In the genomic region with DNA sequence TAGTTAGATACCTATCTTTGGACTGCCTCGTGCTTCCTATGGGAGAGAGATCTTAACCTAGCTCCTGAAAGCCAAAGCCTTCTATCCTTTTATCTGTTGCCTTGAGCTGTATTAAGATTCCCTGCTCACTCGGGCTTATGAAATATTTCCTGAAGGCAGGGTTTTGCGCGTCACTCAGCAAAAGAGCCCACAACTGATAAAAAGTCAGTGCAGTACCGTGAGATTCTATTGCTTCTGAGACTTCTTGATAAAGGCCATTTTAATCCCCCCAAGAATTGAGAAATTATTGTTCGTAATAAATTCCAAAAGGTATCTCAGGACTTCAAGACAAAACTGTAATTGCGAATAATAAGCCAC, we compare ENCODE assay signal across 8 mouse cellular contexts. TPM values are rescaled to one million over a fixed set of nuclear protein-coding genes. Genes with fewer than 3 reads are reported as not detected.
A peak's percentile ranks its signal among the peaks of the same experiment; 100 is the strongest.
DNase-seq lines count a peak whose midpoint lies in the region; ATAC-seq and TF ChIP-seq lines count a peak whose summit lies in the region.

No protein-coding gene starts in this region.

- H3K27ac ChIP-seq in kidney, embryonic 16.5 days (ENCODE audit: low read length) = peak overlapping the region; percentile 76
- H3K27ac ChIP-seq in bone marrow macrophage, adult 2 months (ENCODE audit: insufficient read depth, low read depth, low read length) = peak overlapping the region; percentile 92
- H3K27ac ChIP-seq in hindbrain, postnatal 0 days = peak overlapping the region; percentile 74; the same call in 1 of the 2 replicates
- H3K27ac ChIP-seq in midbrain, embryonic 16.5 days (ENCODE audit: low read length) = peak overlapping the region; percentile 85

- H3K4me2 ChIP-seq in kidney, embryonic 16.5 days (replicated peaks; ENCODE audit: low read depth, low read length) = peak overlapping the region; percentile 53
- peak overlapping the region; percentile 63 for H3K4me2 ChIP-seq in hindbrain, postnatal 0 days (ENCODE audit: low read depth, low read length)
- peak overlapping the region; percentile 50 for H3K4me2 ChIP-seq in midbrain, embryonic 16.5 days (ENCODE audit: low read length)

- no peak for TF ChIP-seq POLR2A in bone marrow macrophage, adult 2 months (IDR thresholded peaks at IDR 0.05; ENCODE audit: borderline replicate concordance, low read depth, low read length)

- H3K36me3 ChIP-seq in kidney, embryonic 16.5 days (ENCODE audit: insufficient read depth, low read length) = no peaks in the 10 kb centered on the region
- H3K36me3 ChIP-seq in hindbrain, postnatal 0 days (ENCODE audit: insufficient read depth, low read length) = no peaks in the 10 kb centered on the region
- H3K36me3 ChIP-seq in midbrain, embryonic 16.5 days (ENCODE audit: control insufficient read depth, insufficient read depth, low read length) = no peaks in the 10 kb centered on the region

- TF ChIP-seq CTCF in bone marrow macrophage, adult 2 months (IDR thresholded peaks at IDR 0.05; ENCODE audit: low read depth, low read length) = no peak
- TF ChIP-seq CTCF in hindbrain, postnatal 0 days (IDR thresholded peaks at IDR 0.05; ENCODE audit: low read depth) = no peak

- ATAC-seq in kidney, embryonic 16.5 days (ENCODE audit: low FRiP score, low TSS enrichment) = no peak
- no peak; the same call in 1 of the 2 replicates for ATAC-seq in hindbrain, postnatal 0 days
- ATAC-seq in midbrain, embryonic 16.5 days = peak; percentile 61

- H3K9me3 ChIP-seq in kidney, embryonic 16.5 days (ENCODE audit: low read length) = no peaks in the 10 kb centered on the region
- no peaks in the 10 kb centered on the region for H3K9me3 ChIP-seq in hindbrain, postnatal 0 days (ENCODE audit: low read length)
- H3K9me3 ChIP-seq in midbrain, embryonic 16.5 days (replicated peaks; ENCODE audit: control insufficient read depth, low read length, poor library complexity, severe bottlenecking) = no peaks in the 10 kb centered on the region

- H3K27me3 ChIP-seq in kidney, embryonic 16.5 days (ENCODE audit: insufficient read depth, low read length) = no peaks in the 10 kb centered on the region; the same call in 1 of the 2 replicates
- no peaks in the 10 kb centered on the region for H3K27me3 ChIP-seq in hindbrain, postnatal 0 days (ENCODE audit: insufficient read depth, low read length)
- H3K27me3 ChIP-seq in midbrain, embryonic 16.5 days (ENCODE audit: control insufficient read depth, insufficient read depth, low read depth, low read length) = no peaks in the 10 kb centered on the region; the same call in 1 of the 2 replicates

- WGBS in kidney, embryonic 16.5 days = 43% methylated on average over 7 of the region's 7 CpGs
- 47% methylated on average over 7 of the region's 7 CpGs for WGBS in hindbrain, postnatal 0 days
- WGBS in midbrain, embryonic 16.5 days = 37% methylated on average over 7 of the region's 7 CpGs

- H3K9ac ChIP-seq in kidney, embryonic 16.5 days (replicated peaks; ENCODE audit: low read length) = peak overlapping the region; percentile 71
- H3K9ac ChIP-seq in hindbrain, postnatal 0 days (replicated peaks; ENCODE audit: low read length) = peak overlapping the region; percentile 61
- H3K9ac ChIP-seq in midbrain, embryonic 16.5 days (ENCODE audit: low read depth, low read length) = peak overlapping the region; percentile 71

- DNase-seq in kidney, postnatal 4 days = no peak
- DNase-seq in hindbrain, postnatal 0 days (ENCODE audit: low spot score) = peak; percentile 4
- DNase-seq in urinary bladder, postnatal 14 days (ENCODE audit: low spot score) = no peak
- no peak for DNase-seq in embryo, embryonic 9.5 days (ENCODE audit: extremely low spot score)
- DNase-seq in cerebellum, adult 11-12 months = no peak

- peak overlapping the region; percentile 53 for H3K4me3 ChIP-seq in kidney, embryonic 16.5 days (ENCODE audit: low read length)
- H3K4me3 ChIP-seq in bone marrow macrophage, adult 2 months (ENCODE audit: insufficient read depth, low read length) = peak overlapping the region; percentile 63
- peak overlapping the region; percentile 57 for H3K4me3 ChIP-seq in hindbrain, postnatal 0 days (ENCODE audit: low read length)
- peak overlapping the region; percentile 56 for H3K4me3 ChIP-seq in midbrain, embryonic 16.5 days (ENCODE audit: low read depth, low read length)

- no peaks in the 10 kb centered on the region for H3K4me1 ChIP-seq in kidney, embryonic 16.5 days (ENCODE audit: insufficient read depth, low read length)
- peaks cover 6% of the 10 kb centered on the region for H3K4me1 ChIP-seq in bone marrow macrophage, adult 2 months (ENCODE audit: control insufficient read depth, insufficient read depth, low read length)
- no peaks in the 10 kb centered on the region for H3K4me1 ChIP-seq in hindbrain, postnatal 0 days (ENCODE audit: insufficient read depth, low read length)
- H3K4me1 ChIP-seq in midbrain, embryonic 16.5 days (ENCODE audit: control insufficient read depth, insufficient read depth, low read length) = peaks cover 8% of the 10 kb centered on the region

RNA-seq across cellular contexts. Expression of a gene that starts 0.6 kb away (rescaled TPM):
- polyA plus RNA-seq in kidney, embryonic 16.5 days (2015; fragmentation: Nextera tagmentation; extraction: Ambion mirVana) = 21.6 and 22.4 TPM in 2 replicates
- 36.1 and 40.2 TPM in 2 replicates for polyA plus RNA-seq in bone marrow macrophage, adult 2 months (2012; ENCODE audit: insufficient read depth, insufficient read length, missing spikeins)
- total RNA-seq in hindbrain, postnatal 0 days (2014; rRNA removed) = 28.2 and 30.0 TPM in 2 replicates
- polyA plus RNA-seq in hindbrain, postnatal 0 days (2015; fragmentation: Nextera tagmentation; extraction: Ambion mirVana) = 30.3 and 31.4 TPM in 2 replicates
- 24.6 and 27.2 TPM in 2 replicates for polyA plus RNA-seq in midbrain, embryonic 16.5 days (2015; fragmentation: Nextera tagmentation; extraction: Ambion mirVana)
